Mouse (Mus musculus) lung, adult 2 months (tissue): ENCODE data around the gene Relt.

Source experiments
- CTCF ChIP-seq: fragments of 200-500 bp; IDR thresholded peaks from 2 replicates; pipeline ENCODE4 v1.5.1; 2011; ENCODE audit warnings: mild to moderate bottlenecking, low read length, control low read depth; ENCODE audit not compliant: insufficient read depth
- POLR2A ChIP-seq: fragments of 200-500 bp; IDR thresholded peaks from 2 replicates; pipeline ENCODE4 v1.6.1; 2011; ENCODE audit warnings: low read depth, mild to moderate bottlenecking, control low read depth, low read length, borderline replicate concordance; ENCODE audit errors: extremely low read depth

- TF ChIP-seq POLR2A: no peak
- no peak for TF ChIP-seq CTCF
Measured at GRCm38 (mm10) chr7:100845026-100845400, 18.2 kb downstream of the Relt start.
